Mouse (Mus musculus): Measurements from ENCODE around the gene Rab36.
A peak's percentile ranks its signal among the peaks of the same experiment; 100 is the strongest.

DNA sequence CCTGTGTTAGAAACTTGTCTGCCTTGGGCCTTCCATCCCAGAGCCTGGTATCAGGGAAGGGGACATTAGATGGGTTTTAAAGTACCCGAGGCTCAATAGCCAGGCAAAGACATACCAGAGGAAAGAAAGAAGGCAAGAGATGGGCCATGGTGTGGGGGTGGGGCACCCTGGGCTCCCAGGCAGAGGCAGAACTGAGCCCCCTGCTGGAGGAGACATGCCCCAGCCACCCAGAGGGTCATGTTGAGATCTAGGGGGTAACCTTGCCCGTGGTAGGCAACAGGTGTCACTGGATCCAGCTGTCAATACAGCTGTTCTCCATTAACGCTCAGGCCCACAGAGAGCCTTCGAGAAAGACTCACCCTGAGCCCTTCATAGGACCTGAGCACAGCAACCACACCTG is 47.0 kb upstream of the Rab36 start:
- TF ChIP-seq CTCF (IDR thresholded peaks at IDR 0.05; ENCODE audit: low read depth), result peak; percentile 47; the same call in 1 of the 2 replicates
- no peak for TF ChIP-seq EP300 (IDR thresholded peaks at IDR 0.05; ENCODE audit: low read depth)

Measured in liver, embryonic 14.5 days (tissue).